Mouse (Mus musculus): ENCODE data around the gene Sorbs1. TPM values are rescaled to one million over a fixed set of nuclear protein-coding genes. Genes with fewer than 3 reads are reported as not detected.

Sorbs1 gene
- total RNA-seq, 1 experiment = 18.0 TPM

GRCm38 (mm10) chr19:40325381-40325780, 188.2 kb downstream of the Sorbs1 start:
- DNase-seq (ENCODE audit: low read depth, low spot score) = no peak
- Histone ChIP-seq H3K4me1 (ENCODE audit: control insufficient read depth in 2 of 2, insufficient read depth in 2 of 2, low read length in 2 of 2, poor library complexity in 1 of 2) (peaks cover 0 to 5% of the 10 kb centered on the region in 2 experiments; a peak in 1 of 4 replicates), H3K9ac (ENCODE audit: insufficient read depth, low read depth, low read length, poor library complexity, severe bottlenecking) (no peak overlapping the region), H3K27ac (ENCODE audit: insufficient read depth, low read depth, low read length, poor library complexity, severe bottlenecking) (no peak overlapping the region), H3K36me3 (ENCODE audit: control insufficient read depth, insufficient read depth, low read length, poor library complexity, severe bottlenecking) (no peaks in the 10 kb centered on the region), H3K9me3 (ENCODE audit: control insufficient read depth, insufficient read depth, low read depth, low read length) (no peaks in the 10 kb centered on the region), H3K4me3 (ENCODE audit: insufficient read depth in 1 of 2, low read depth in 1 of 2, low read length in 2 of 2, poor library complexity in 1 of 2, severe bottlenecking in 1 of 2) (no peak overlapping the region)
- in situ Hi-C loops (cut with MboI; ENCODE audit: low sequenced_read_pairs in 2 of 2, unreplicated experiment in 2 of 2) = loop anchor here in 1 of 2 experiments (25.0 kb wide), 1 partner anchor 212 kb away; no protein-coding TSS in a partner anchor
- no peak for TF ChIP-seq HCFC1 (IDR thresholded peaks at IDR 0.05; ENCODE audit: borderline replicate concordance, insufficient read depth, low read length)
- TF ChIP-seq ZNF384 (IDR thresholded peaks at IDR 0.05; ENCODE audit: low read depth, low read length) = no peak
- TF ChIP-seq MAFK (IDR thresholded peaks at IDR 0.05; ENCODE audit: insufficient read depth, low read depth, low read length) = no peak
- TF ChIP-seq CHD2 (IDR thresholded peaks at IDR 0.05; ENCODE audit: low read depth, low read length) = no peak
- no peak for TF ChIP-seq ZC3H11A (IDR thresholded peaks at IDR 0.05; ENCODE audit: borderline replicate concordance, low read depth, low read length)

- Histone ChIP-seq H3K36me3 (ENCODE audit: control insufficient read depth, insufficient read depth, low read length, poor library complexity, severe bottlenecking) (no peaks in the 10 kb centered on the region), H3K9me3 (ENCODE audit: control insufficient read depth, insufficient read depth, low read depth, low read length) (no peaks in the 10 kb centered on the region), H3K4me1 (ENCODE audit: control insufficient read depth in 2 of 2, insufficient read depth in 2 of 2, low read length in 2 of 2, poor library complexity in 1 of 2) (peaks cover 0 to 5% of the 10 kb centered on the region in 2 experiments; a peak in 1 of 4 replicates), H3K9ac (ENCODE audit: insufficient read depth, low read depth, low read length, poor library complexity, severe bottlenecking) (no peak overlapping the region), H3K27ac (ENCODE audit: insufficient read depth, low read depth, low read length, poor library complexity, severe bottlenecking) (no peak overlapping the region), H3K4me3 (ENCODE audit: insufficient read depth in 1 of 2, low read depth in 1 of 2, low read length in 2 of 2, poor library complexity in 1 of 2, severe bottlenecking in 1 of 2) (no peak overlapping the region)
- TF ChIP-seq ZC3H11A (IDR thresholded peaks at IDR 0.05; ENCODE audit: borderline replicate concordance, low read depth, low read length) (no peak), ZNF384 (IDR thresholded peaks at IDR 0.05; ENCODE audit: low read depth, low read length) (no peak), HCFC1 (IDR thresholded peaks at IDR 0.05; ENCODE audit: borderline replicate concordance, insufficient read depth, low read length) (no peak), MAFK (IDR thresholded peaks at IDR 0.05; ENCODE audit: insufficient read depth, low read depth, low read length) (no peak), CHD2 (IDR thresholded peaks at IDR 0.05; ENCODE audit: low read depth, low read length) (no peak)
- in situ Hi-C loops (cut with MboI; ENCODE audit: low sequenced_read_pairs in 2 of 2, unreplicated experiment in 2 of 2) = no loop called here
- no peak for DNase-seq (ENCODE audit: low read depth, low spot score)
These were observed 191.4 kb downstream of the Sorbs1 start for GRCm38 (mm10) chr19:40322226-40322625.

- in situ Hi-C loops (cut with MboI; ENCODE audit: low sequenced_read_pairs in 2 of 2, unreplicated experiment in 2 of 2) = no loop called here
- Histone ChIP-seq H3K4me3 (ENCODE audit: insufficient read depth in 1 of 2, low read depth in 1 of 2, low read length in 2 of 2, poor library complexity in 1 of 2, severe bottlenecking in 1 of 2) (no peak overlapping the region), H3K9ac (ENCODE audit: insufficient read depth, low read depth, low read length, poor library complexity, severe bottlenecking) (no peak overlapping the region), H3K36me3 (ENCODE audit: control insufficient read depth, insufficient read depth, low read length, poor library complexity, severe bottlenecking) (no peaks in the 10 kb centered on the region), H3K4me1 (ENCODE audit: control insufficient read depth in 2 of 2, insufficient read depth in 2 of 2, low read length in 2 of 2, poor library complexity in 1 of 2) (no peaks in the 10 kb centered on the region), H3K27ac (ENCODE audit: insufficient read depth, low read depth, low read length, poor library complexity, severe bottlenecking) (no peak overlapping the region), H3K9me3 (ENCODE audit: control insufficient read depth, insufficient read depth, low read depth, low read length) (no peaks in the 10 kb centered on the region)
- DNase-seq (ENCODE audit: low read depth, low spot score) = no peak
- no peak for TF ChIP-seq ZNF384 (IDR thresholded peaks at IDR 0.05; ENCODE audit: low read depth, low read length)
- TF ChIP-seq CHD2 (IDR thresholded peaks at IDR 0.05; ENCODE audit: low read depth, low read length) = no peak
- TF ChIP-seq MAFK (IDR thresholded peaks at IDR 0.05; ENCODE audit: insufficient read depth, low read depth, low read length) = no peak
- no peak for TF ChIP-seq ZC3H11A (IDR thresholded peaks at IDR 0.05; ENCODE audit: borderline replicate concordance, low read depth, low read length)
- no peak for TF ChIP-seq HCFC1 (IDR thresholded peaks at IDR 0.05; ENCODE audit: borderline replicate concordance, insufficient read depth, low read length)
These were observed 194.4 kb downstream of the Sorbs1 start for GRCm38 (mm10) chr19:40319199-40319598.

- no peaks in the 10 kb centered on the region for H3K9me3 ChIP-seq (ENCODE audit: control insufficient read depth, insufficient read depth, low read depth, low read length)
- no peaks in the 10 kb centered on the region for H3K4me1 ChIP-seq (ENCODE audit: control insufficient read depth in 2 of 2, insufficient read depth in 2 of 2, low read length in 2 of 2, poor library complexity in 1 of 2)
- no peak overlapping the region for H3K9ac ChIP-seq (ENCODE audit: insufficient read depth, low read depth, low read length, poor library complexity, severe bottlenecking)
- DNase-seq (ENCODE audit: low read depth, low spot score) = no peak
- no peaks in the 10 kb centered on the region; the same call in 1 of the 2 replicates for H3K36me3 ChIP-seq (ENCODE audit: control insufficient read depth, insufficient read depth, low read length, poor library complexity, severe bottlenecking)
- TF ChIP-seq HCFC1 (IDR thresholded peaks at IDR 0.05; ENCODE audit: borderline replicate concordance, insufficient read depth, low read length) (no peak), MAFK (IDR thresholded peaks at IDR 0.05; ENCODE audit: insufficient read depth, low read depth, low read length) (no peak), ZC3H11A (IDR thresholded peaks at IDR 0.05; ENCODE audit: borderline replicate concordance, low read depth, low read length) (no peak), CHD2 (IDR thresholded peaks at IDR 0.05; ENCODE audit: low read depth, low read length) (no peak), ZNF384 (IDR thresholded peaks at IDR 0.05; ENCODE audit: low read depth, low read length) (no peak)
- H3K4me3 ChIP-seq (ENCODE audit: insufficient read depth in 1 of 2, low read depth in 1 of 2, low read length in 2 of 2, poor library complexity in 1 of 2, severe bottlenecking in 1 of 2) = no peak overlapping the region
- no peak overlapping the region for H3K27ac ChIP-seq (ENCODE audit: insufficient read depth, low read depth, low read length, poor library complexity, severe bottlenecking)
- in situ Hi-C loops (cut with MboI; ENCODE audit: low sequenced_read_pairs in 2 of 2, unreplicated experiment in 2 of 2) = no loop called here
These were observed 195.1 kb downstream of the Sorbs1 start for GRCm38 (mm10) chr19:40318511-40318910.

Measured in ES-E14 (cell line).